Mouse (Mus musculus) neural tube, embryonic 15.5 days (tissue): ENCODE data around the gene Dpf3. TPM values are rescaled to one million over a fixed set of nuclear protein-coding genes. Genes with fewer than 3 reads are reported as not detected.
A peak's percentile ranks its signal among the peaks of the same experiment; 100 is the strongest.

Source experiments
- ATAC-seq: fragments of 200-750 bp; cut with Nextera tagmentation; 2 replicates; pipeline ENCODE4 v1.8.0; 2017; ENCODE audit warnings: mild to moderate bottlenecking, moderate TSS enrichment, moderate library complexity; ENCODE audit not compliant: low FRiP score
- H3K27ac ChIP-seq: fragments of 300-500 bp; sonication (generic); replicated peaks from 2 replicates; pipeline ENCODE4 v1.5.1; 2015; ENCODE audit warnings: mild to moderate bottlenecking, inconsistent platforms
- H3K27me3 ChIP-seq: fragments of 300-500 bp; sonication (generic); replicated peaks from 2 replicates; pipeline ENCODE4 v1.6.1; 2015; ENCODE audit warnings: inconsistent platforms
- H3K36me3 ChIP-seq: fragments of 300-500 bp; sonication (generic); 2 replicates; pipeline ENCODE4 v1.6.1; 2015; ENCODE audit warnings: inconsistent platforms
- H3K4me1 ChIP-seq: fragments of 300-500 bp; sonication (generic); 2 replicates; pipeline ENCODE4 v1.6.1; 2015; ENCODE audit warnings: inconsistent platforms
- H3K4me2 ChIP-seq: fragments of 300-500 bp; sonication (generic); 2 replicates; pipeline ENCODE4 v1.6.1; 2015; ENCODE audit warnings: inconsistent platforms, mild to moderate bottlenecking, moderate library complexity
- H3K4me3 ChIP-seq: fragments of 300-500 bp; sonication (generic); replicated peaks from 2 replicates; pipeline ENCODE4 v1.5.1; 2015; ENCODE audit warnings: mild to moderate bottlenecking, inconsistent platforms
- H3K9ac ChIP-seq: fragments of 300-500 bp; sonication (generic); replicated peaks from 2 replicates; pipeline ENCODE4 v1.6.1; 2015; ENCODE audit warnings: mild to moderate bottlenecking, inconsistent platforms
- H3K9me3 ChIP-seq: fragments of 300-500 bp; sonication (generic); replicated peaks from 2 replicates; pipeline ENCODE4 v1.6.1; 2016; ENCODE audit warnings: inconsistent platforms
- WGBS: fragments of 180-500 bp; shearing (Covaris S2); methylation state at CpG from one replicate; pipeline ENCODE4 v1.1.7; 2015; ENCODE audit warnings: mixed read lengths; 5-methylcytosine and 5-hydroxymethylcytosine counted together
- polyA plus RNA-seq: library from polyadenylated mRNA; unstranded; fragments of >200 nt; fragmentation: Nextera tagmentation; extraction: Ambion mirVana; gene quantifications from 2 replicates; pipeline ENCODE4 v1.2.1, GENCODE M21; 2015

Gene Dpf3
- polyA plus RNA-seq, 1 experiment from 2014 or later: 15.5 TPM

GRCm38 (mm10) chr12:83204361-83204760 lies 283.2 kb downstream of the Dpf3 start:
- Histone ChIP-seq H3K4me1 (peaks cover 31% of the 10 kb centered on the region), H3K27ac (no peak overlapping the region), H3K4me3 (no peak overlapping the region), H3K9ac (no peak overlapping the region), H3K4me2 (no peak overlapping the region), H3K9me3 (no peaks in the 10 kb centered on the region), H3K27me3 (no peaks in the 10 kb centered on the region), H3K36me3 (no peaks in the 10 kb centered on the region)
- no peak for ATAC-seq
- 50% methylated on average over 5 of the region's 5 CpGs for WGBS

- Histone ChIP-seq H3K4me3 (no peak overlapping the region), H3K4me1 (peaks cover 11% of the 10 kb centered on the region), H3K27ac (no peak overlapping the region), H3K27me3 (no peaks in the 10 kb centered on the region), H3K4me2 (no peak overlapping the region), H3K9me3 (no peaks in the 10 kb centered on the region), H3K36me3 (no peaks in the 10 kb centered on the region), H3K9ac (no peak overlapping the region)
- WGBS: 23% methylated on average over 3 of the region's 3 CpGs
- no peak for ATAC-seq
These were observed 285.8 kb downstream of the Dpf3 start for GRCm38 (mm10) chr12:83201674-83202073.

- no peak for ATAC-seq
- Histone ChIP-seq H3K36me3 (no peaks in the 10 kb centered on the region), H3K27me3 (no peaks in the 10 kb centered on the region), H3K27ac (no peak overlapping the region), H3K9ac (no peak overlapping the region), H3K4me2 (no peak overlapping the region), H3K9me3 (no peaks in the 10 kb centered on the region), H3K4me1 (peaks cover 4% of the 10 kb centered on the region; the same call in 1 of the 2 replicates), H3K4me3 (no peak overlapping the region)
- 73% methylated on average over 6 of the region's 6 CpGs for WGBS
These were observed 307.0 kb downstream of the Dpf3 start for GRCm38 (mm10) chr12:83180561-83180960.

DNA sequence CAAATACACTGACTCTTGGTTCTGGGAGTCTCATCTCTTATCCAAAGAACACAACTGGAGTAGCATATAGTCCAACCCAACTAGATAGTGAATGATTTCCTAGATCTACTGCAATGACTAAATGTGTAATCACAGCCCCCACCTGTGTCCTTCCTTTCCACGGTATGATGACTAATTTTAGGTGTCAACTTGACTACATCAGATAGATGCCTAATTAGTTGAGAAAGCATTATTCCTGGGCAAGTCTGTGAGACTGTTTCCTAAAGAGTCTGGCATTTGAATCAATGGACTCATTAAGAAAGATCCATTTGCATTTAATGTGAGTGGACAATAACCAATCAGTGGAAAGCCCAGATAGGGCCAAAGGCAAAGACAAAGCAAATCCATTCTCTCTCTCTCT lies 307.7 kb downstream of the Dpf3 start:
- Histone ChIP-seq H3K4me2 (no peak overlapping the region), H3K4me3 (no peak overlapping the region), H3K27ac (no peak overlapping the region), H3K27me3 (no peaks in the 10 kb centered on the region), H3K4me1 (peaks cover 4% of the 10 kb centered on the region; the same call in 1 of the 2 replicates), H3K9me3 (no peaks in the 10 kb centered on the region), H3K9ac (no peak overlapping the region), H3K36me3 (no peaks in the 10 kb centered on the region)
- ATAC-seq: no peak
- 62% methylated on average over 1 of the region's 1 CpGs for WGBS

GRCm38 (mm10) chr12:83178770-83179169 lies 308.7 kb downstream of the Dpf3 start:
- peaks cover 4% of the 10 kb centered on the region; the same call in 1 of the 2 replicates for H3K4me1 ChIP-seq
- no peaks in the 10 kb centered on the region for H3K36me3 ChIP-seq
- H3K27ac ChIP-seq: peak overlapping the region; percentile 4; the same call in 1 of the 2 replicates
- H3K9me3 ChIP-seq: no peaks in the 10 kb centered on the region
- H3K9ac ChIP-seq: no peak overlapping the region
- H3K4me2 ChIP-seq: no peak overlapping the region
- no peaks in the 10 kb centered on the region for H3K27me3 ChIP-seq
- 44% methylated on average over 2 of the region's 2 CpGs for WGBS
- no peak overlapping the region for H3K4me3 ChIP-seq
- no peak for ATAC-seq

GRCm38 (mm10) chr12:83169495-83170209 lies 317.9 kb downstream of the Dpf3 start:
- H3K9ac ChIP-seq: no peak overlapping the region
- peak overlapping the region; percentile 61 for H3K27ac ChIP-seq
- WGBS: 28% methylated on average over 12 of the region's 12 CpGs
- H3K4me1 ChIP-seq: peaks cover 14% of the 10 kb centered on the region
- H3K27me3 ChIP-seq: no peaks in the 10 kb centered on the region
- no peak overlapping the region for H3K4me3 ChIP-seq
- H3K4me2 ChIP-seq: no peak overlapping the region
- no peaks in the 10 kb centered on the region for H3K9me3 ChIP-seq
- H3K36me3 ChIP-seq: no peaks in the 10 kb centered on the region
- ATAC-seq: peak; percentile 73

GRCm38 (mm10) chr12:83168310-83168709 lies 319.2 kb downstream of the Dpf3 start:
- ATAC-seq: no peak
- 81% methylated on average over 6 of the region's 6 CpGs for WGBS
- no peaks in the 10 kb centered on the region for H3K36me3 ChIP-seq
- H3K4me1 ChIP-seq: peaks cover 17% of the 10 kb centered on the region
- no peak overlapping the region for H3K4me2 ChIP-seq
- no peaks in the 10 kb centered on the region for H3K9me3 ChIP-seq
- no peak overlapping the region for H3K27ac ChIP-seq
- no peak overlapping the region for H3K9ac ChIP-seq
- H3K4me3 ChIP-seq: no peak overlapping the region
- no peaks in the 10 kb centered on the region for H3K27me3 ChIP-seq

DNA sequence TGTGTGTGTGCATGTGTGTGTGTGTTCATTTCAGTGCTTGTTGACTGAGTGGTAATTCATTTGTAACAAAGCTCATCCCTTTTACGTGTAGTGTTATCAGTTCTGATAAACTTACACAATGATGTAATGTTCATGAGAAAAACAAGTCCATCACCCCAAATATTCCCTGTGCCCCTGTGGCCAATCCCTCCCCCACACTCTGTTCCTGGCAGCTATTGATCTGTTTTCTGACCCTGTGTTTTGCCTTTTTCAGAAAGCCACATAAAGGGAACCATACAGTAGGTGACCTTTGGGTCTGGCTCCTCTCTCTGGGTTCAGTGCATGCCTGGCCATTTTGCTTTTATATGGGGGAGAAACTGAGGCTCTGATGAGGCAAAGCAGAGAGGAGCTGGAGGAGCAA lies 322.5 kb downstream of the Dpf3 start:
- no peaks in the 10 kb centered on the region for H3K9me3 ChIP-seq
- no peaks in the 10 kb centered on the region for H3K27me3 ChIP-seq
- H3K4me1 ChIP-seq: peaks cover 12% of the 10 kb centered on the region
- no peak for ATAC-seq
- H3K4me3 ChIP-seq: no peak overlapping the region
- no peak overlapping the region for H3K9ac ChIP-seq
- WGBS: 95% methylated on average over 1 of the region's 1 CpGs
- H3K27ac ChIP-seq: no peak overlapping the region
- no peaks in the 10 kb centered on the region for H3K36me3 ChIP-seq
- H3K4me2 ChIP-seq: no peak overlapping the region

Other genes with a start within 250 kb of the Dpf3 start
- gene Dcaf4, start 32.8 kb upstream of the Dpf3 start, polyA plus RNA-seq: 45.8 and 46.1 TPM in 2 replicates
- 23.0 TPM in 2 replicates for gene Zfyve1, start 109.5 kb upstream of the Dpf3 start, polyA plus RNA-seq
- 226 and 250 TPM in 2 replicates for gene Rbm25, start 143.5 kb upstream of the Dpf3 start, polyA plus RNA-seq
- gene Psen1, start 200.4 kb upstream of the Dpf3 start, polyA plus RNA-seq: 62.4 and 68.7 TPM in 2 replicates